Mouse (Mus musculus): ENCODE data around the gene Gdf2. TPM values are rescaled to one million over a fixed set of nuclear protein-coding genes. Genes with fewer than 3 reads are reported as not detected.

The Gdf2 gene
- total and polyA plus RNA-seq, 2 experiments from 2014 or later = 0.06 to 0.37 TPM

- H3K4me1 ChIP-seq (ENCODE audit: insufficient read depth, low read length) = no peaks in the 10 kb centered on the region
- DNase-seq (ENCODE audit: low spot score) = peak; percentile 76
- 0 out of 2 replicates have a peak, but pooled peaks cover 8% of the 10 kb centered on the region for H3K27me3 ChIP-seq (ENCODE audit: insufficient read depth, low read length)
- TF ChIP-seq CTCF (IDR thresholded peaks at IDR 0.05; ENCODE audit: low read depth) = peak; percentile 74
- no peaks in the 10 kb centered on the region for H3K9me3 ChIP-seq (ENCODE audit: low read length)
- no peaks in the 10 kb centered on the region for H3K36me3 ChIP-seq (ENCODE audit: insufficient read depth, low read length)
- no peak overlapping the region for H3K27ac ChIP-seq
- H3K4me2 ChIP-seq (ENCODE audit: low read depth, low read length) = no peak overlapping the region
- 53% methylated on average over 10 of the region's 10 CpGs for WGBS
- H3K4me3 ChIP-seq (ENCODE audit: low read length) = no peak overlapping the region
- no peak overlapping the region for H3K9ac ChIP-seq (replicated peaks; ENCODE audit: low read length)
- peak; percentile 36; the same call in 1 of the 2 replicates for ATAC-seq
Observed at GRCm38 (mm10) chr14:33932935-33933703, 7.7 kb upstream of the Gdf2 start.

DNA sequence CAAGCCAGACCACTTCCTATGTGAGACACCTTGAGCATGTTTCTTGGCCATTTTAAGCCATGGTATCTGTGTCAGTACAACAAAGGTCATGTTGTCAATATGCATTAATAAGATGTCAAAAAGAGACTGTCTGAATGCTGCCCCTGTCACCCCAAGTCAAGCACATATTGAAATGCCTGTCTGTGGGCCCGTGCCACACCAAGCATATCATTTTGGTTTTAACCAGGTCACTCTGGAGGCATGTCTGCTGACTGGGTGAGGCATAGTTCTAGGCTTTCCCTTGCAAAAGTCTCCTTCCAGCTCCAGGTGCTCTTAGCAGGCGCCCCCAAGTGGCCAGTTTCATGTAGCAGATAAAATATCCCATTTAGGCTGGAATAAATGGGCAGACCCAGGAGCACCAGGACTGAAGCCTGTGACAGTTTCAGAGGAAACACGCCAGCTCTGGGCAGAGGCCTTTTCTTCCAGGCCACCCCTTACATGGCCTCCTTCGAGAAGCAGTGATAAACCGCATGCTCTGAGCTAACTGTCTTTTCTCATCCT lies 7.0 kb upstream of the Gdf2 start:
- DNase-seq (ENCODE audit: low spot score) (peak; percentile 79), ATAC-seq (0 out of 2 replicates have a peak, but pooled peaks have one; percentile 30)
- H3K4me2 ChIP-seq (ENCODE audit: low read depth, low read length) = no peak overlapping the region
- no peaks in the 10 kb centered on the region for H3K9me3 ChIP-seq (ENCODE audit: low read length)
- no peak overlapping the region for H3K4me3 ChIP-seq (ENCODE audit: low read length)
- TF ChIP-seq CTCF (IDR thresholded peaks at IDR 0.05; ENCODE audit: low read depth) = peak; percentile 76
- H3K27me3 ChIP-seq (ENCODE audit: insufficient read depth, low read length) = 0 out of 2 replicates have a peak, but pooled peaks cover 8% of the 10 kb centered on the region
- H3K4me1 ChIP-seq (ENCODE audit: insufficient read depth, low read length) = no peaks in the 10 kb centered on the region
- no peaks in the 10 kb centered on the region for H3K36me3 ChIP-seq (ENCODE audit: insufficient read depth, low read length)
- no peak overlapping the region for H3K27ac ChIP-seq
- 44% methylated on average over 5 of the region's 5 CpGs for whole genome bisulfite sequencing
- H3K9ac ChIP-seq (replicated peaks; ENCODE audit: low read length) = no peak overlapping the region

GRCm38 (mm10) chr14:33939117-33939516 lies 1.7 kb upstream of the Gdf2 start:
- H3K9ac ChIP-seq (replicated peaks; ENCODE audit: low read length) = peak overlapping the region; percentile 42; the same call in 1 of the 2 replicates

GRCm38 (mm10) chr14:33942222-33942621 lies 1.4 kb downstream of the Gdf2 start:
- Histone ChIP-seq H3K27me3 (ENCODE audit: insufficient read depth, low read length) (no peaks in the 10 kb centered on the region), H3K4me1 (ENCODE audit: insufficient read depth, low read length) (no peaks in the 10 kb centered on the region), H3K9ac (replicated peaks; ENCODE audit: low read length) (no peak overlapping the region), H3K9me3 (ENCODE audit: low read length) (no peaks in the 10 kb centered on the region), H3K4me2 (ENCODE audit: low read depth, low read length) (no peak overlapping the region), H3K36me3 (ENCODE audit: insufficient read depth, low read length) (no peaks in the 10 kb centered on the region), H3K27ac (no peak overlapping the region), H3K4me3 (ENCODE audit: low read length) (no peak overlapping the region)
- ATAC-seq (no peak), DNase-seq (ENCODE audit: low spot score) (no peak)
- WGBS = 82% methylated on average over 5 of the region's 5 CpGs
- no peak for TF ChIP-seq CTCF (IDR thresholded peaks at IDR 0.05; ENCODE audit: low read depth)

More at GRCm38 (mm10) chr14:33939117-33939516, 1.7 kb upstream of the Gdf2 start:
- ATAC-seq (peak; percentile 79), DNase-seq (ENCODE audit: low spot score) (peak; percentile 90)
- Histone ChIP-seq H3K9me3 (ENCODE audit: low read length) (no peaks in the 10 kb centered on the region), H3K4me3 (ENCODE audit: low read length) (no peak overlapping the region), H3K4me2 (ENCODE audit: low read depth, low read length) (peak overlapping the region; percentile 47), H3K4me1 (ENCODE audit: insufficient read depth, low read length) (no peaks in the 10 kb centered on the region), H3K27ac (no peak overlapping the region), H3K36me3 (ENCODE audit: insufficient read depth, low read length) (no peaks in the 10 kb centered on the region), H3K27me3 (ENCODE audit: insufficient read depth, low read length) (no peaks in the 10 kb centered on the region)
- TF ChIP-seq CTCF (IDR thresholded peaks at IDR 0.05; ENCODE audit: low read depth) = peak; percentile 98
- 25% methylated on average over 9 of the region's 9 CpGs for WGBS

DNA sequence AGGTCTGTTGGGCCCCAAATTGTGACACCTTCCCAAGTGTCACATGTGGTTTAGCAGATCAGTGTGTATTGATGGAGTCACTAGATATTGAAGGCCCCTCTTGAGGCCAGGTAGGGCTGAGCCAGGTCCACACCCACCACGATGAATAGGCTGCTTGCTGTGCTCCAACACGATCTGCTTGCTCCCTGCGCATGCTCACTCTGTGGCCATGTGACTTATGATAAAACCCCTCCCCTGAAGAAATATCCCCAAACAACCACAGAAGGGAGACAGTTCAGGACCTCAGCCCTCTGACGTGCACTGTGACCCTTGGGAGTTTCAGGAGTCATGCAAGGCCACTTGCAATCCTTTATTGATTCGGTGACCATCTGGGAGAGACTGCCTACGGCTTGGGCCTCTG lies 5.3 kb downstream of the Gdf2 start:
- H3K4me2 ChIP-seq (ENCODE audit: low read depth, low read length) = no peak overlapping the region
- no peaks in the 10 kb centered on the region for H3K36me3 ChIP-seq (ENCODE audit: insufficient read depth, low read length)
- ATAC-seq = no peak
- H3K4me1 ChIP-seq (ENCODE audit: insufficient read depth, low read length) = no peaks in the 10 kb centered on the region
- no peak overlapping the region for H3K4me3 ChIP-seq (ENCODE audit: low read length)
- no peak overlapping the region for H3K9ac ChIP-seq (replicated peaks; ENCODE audit: low read length)
- TF ChIP-seq CTCF (IDR thresholded peaks at IDR 0.05; ENCODE audit: low read depth) = no peak
- no peaks in the 10 kb centered on the region for H3K9me3 ChIP-seq (ENCODE audit: low read length)
- DNase-seq (ENCODE audit: low spot score) = no peak
- H3K27ac ChIP-seq = no peak overlapping the region
- no peaks in the 10 kb centered on the region for H3K27me3 ChIP-seq (ENCODE audit: insufficient read depth, low read length)
- 74% methylated on average over 6 of the region's 6 CpGs for WGBS

- H3K4me3 ChIP-seq (ENCODE audit: low read length) = no peak overlapping the region
- WGBS = 53% methylated on average over 6 of the region's 6 CpGs
Observed at GRCm38 (mm10) chr14:33952233-33952981, 11.6 kb downstream of the Gdf2 start.

More at GRCm38 (mm10) chr14:33952233-33952981, 11.6 kb downstream of the Gdf2 start:
- Histone ChIP-seq H3K4me2 (ENCODE audit: low read depth, low read length) (no peak overlapping the region), H3K9me3 (ENCODE audit: low read length) (no peaks in the 10 kb centered on the region), H3K27ac (no peak overlapping the region), H3K9ac (replicated peaks; ENCODE audit: low read length) (no peak overlapping the region), H3K27me3 (ENCODE audit: insufficient read depth, low read length) (no peaks in the 10 kb centered on the region), H3K36me3 (ENCODE audit: insufficient read depth, low read length) (no peaks in the 10 kb centered on the region), H3K4me1 (ENCODE audit: insufficient read depth, low read length) (no peaks in the 10 kb centered on the region)
- DNase-seq (ENCODE audit: low spot score) = peak; percentile 44
- peak; percentile 41 for TF ChIP-seq CTCF (IDR thresholded peaks at IDR 0.05; ENCODE audit: low read depth)
- ATAC-seq = 0 out of 2 replicates have a peak, but pooled peaks have one; percentile 31

All from hindbrain, postnatal 0 days (tissue).